Mouse (Mus musculus): Measurements from ENCODE around the gene Zbtb5.
"Not testable (repeated sequence)": the region's sequence is repeated elsewhere in the genome, so short reads cannot be mapped to it uniquely, and the experiment has no call there.

- not testable (repeated sequence) for TF ChIP-seq CTCF (conservative IDR thresholded peaks at IDR 0.05; ENCODE audit: low read length); NANOG (IDR thresholded peaks at IDR 0.05; ENCODE audit: borderline replicate concordance, low read length)
Measured at GRCm38 (mm10) chr4:45038879-45039278, 26.7 kb upstream of the Zbtb5 start.
